Mouse (Mus musculus) R1 (cell line): ENCODE measurements around the gene Plekhh2.

Experiments used
- DNase-seq: peaks from one replicate; pipeline ENCODE4 v3.0.0-alpha.2; 2018; ENCODE audit warnings: low read depth, low spot score

Plekhh2 gene

DNA sequence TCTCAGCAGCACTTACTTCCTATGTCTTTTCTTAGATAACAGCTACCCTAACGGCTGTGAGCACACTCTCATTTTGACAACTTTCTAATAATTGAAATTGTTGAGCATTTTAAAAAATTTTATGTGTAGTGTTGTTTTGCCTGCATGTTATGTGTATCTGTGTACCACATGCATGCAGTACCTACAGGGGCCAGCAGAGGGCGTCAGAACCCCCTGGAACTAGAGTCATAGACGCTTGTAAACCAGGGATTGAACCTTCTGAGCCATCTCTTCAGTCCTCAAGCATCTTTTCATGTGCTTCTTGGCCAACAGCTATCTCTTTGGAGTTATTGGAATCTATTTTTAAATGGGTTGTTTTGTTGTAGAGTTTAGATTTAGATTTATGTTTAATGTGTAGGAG is 130.2 kb downstream of the Plekhh2 start:
- peak; percentile 73 for DNase-seq

DNA sequence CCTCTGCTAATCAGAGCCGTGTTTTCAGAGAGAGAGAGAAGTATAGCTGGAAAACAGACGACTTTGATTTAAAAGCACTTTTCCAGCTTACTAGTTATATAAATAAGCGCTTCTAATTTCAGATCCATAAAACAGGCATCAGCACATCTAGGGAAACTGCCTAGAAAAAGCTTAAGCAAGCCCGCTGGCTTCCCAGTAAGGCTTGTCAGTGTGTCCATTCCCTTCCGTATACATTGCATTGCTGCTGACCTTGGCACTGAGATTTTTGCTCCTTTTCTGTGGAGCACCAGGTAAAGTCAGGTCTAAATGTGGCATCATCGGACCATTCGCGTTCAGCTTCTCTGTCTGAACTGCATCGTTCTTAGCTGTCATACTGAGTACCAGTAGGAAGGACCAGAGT is 130.6 kb downstream of the Plekhh2 start:
- DNase-seq: no peak

DNA sequence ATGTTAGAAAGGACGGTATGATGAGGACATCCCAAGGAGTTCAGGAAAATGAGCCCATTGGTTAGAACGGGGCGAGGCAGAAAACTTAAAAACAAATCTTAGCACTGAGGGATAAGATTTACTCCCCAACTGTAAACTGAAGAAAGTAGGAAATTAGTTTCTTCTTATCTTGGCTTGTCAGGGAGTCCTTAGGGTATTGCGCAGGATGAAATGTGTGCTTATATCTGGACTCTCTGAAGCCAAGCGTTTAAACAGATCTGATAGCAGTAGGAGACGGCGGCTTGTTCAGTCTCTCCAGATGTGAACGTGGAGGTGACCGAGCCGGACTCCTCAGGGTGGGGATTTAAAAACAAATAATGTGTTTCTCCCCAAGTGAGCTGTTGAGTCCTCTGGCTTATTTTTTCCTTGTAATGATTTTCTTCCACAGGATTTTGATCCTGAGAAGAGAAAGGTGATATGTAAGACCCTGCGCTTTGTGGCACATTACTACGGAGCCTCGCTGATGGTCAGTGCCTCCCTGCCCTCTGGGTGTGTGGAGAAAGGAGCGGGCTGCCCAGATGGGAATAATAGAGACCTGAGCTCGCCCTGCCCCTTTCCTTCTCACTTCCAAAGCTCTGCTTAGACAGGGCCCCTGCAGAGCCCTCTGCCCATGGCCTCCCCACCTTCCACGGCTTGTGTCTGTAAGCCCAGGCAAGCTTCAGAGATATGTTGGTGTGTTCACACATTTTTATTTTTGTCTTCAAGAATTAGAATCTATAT is 132.8 kb downstream of the Plekhh2 start:
- no peak for DNase-seq

DNA sequence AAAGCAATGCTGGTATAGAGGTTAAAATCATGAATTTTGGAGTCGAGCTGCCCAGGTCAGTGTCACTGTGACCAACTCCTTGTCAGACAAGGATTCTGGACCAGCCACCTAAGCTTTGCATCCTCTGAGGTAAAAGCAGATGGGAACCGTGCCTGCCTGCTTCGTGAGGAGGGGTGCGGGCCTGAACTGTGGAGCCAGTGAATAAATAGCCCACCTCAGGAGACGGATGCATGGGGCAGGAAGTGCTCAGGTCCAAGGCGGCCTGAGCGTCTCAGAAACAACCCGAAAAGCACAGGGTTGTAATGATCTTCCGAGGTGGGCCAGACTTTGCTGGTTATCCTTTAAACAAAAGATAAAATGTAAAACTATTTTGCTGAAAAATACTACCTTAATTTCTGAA is 133.4 kb downstream of the Plekhh2 start:
- DNase-seq: no peak

DNA sequence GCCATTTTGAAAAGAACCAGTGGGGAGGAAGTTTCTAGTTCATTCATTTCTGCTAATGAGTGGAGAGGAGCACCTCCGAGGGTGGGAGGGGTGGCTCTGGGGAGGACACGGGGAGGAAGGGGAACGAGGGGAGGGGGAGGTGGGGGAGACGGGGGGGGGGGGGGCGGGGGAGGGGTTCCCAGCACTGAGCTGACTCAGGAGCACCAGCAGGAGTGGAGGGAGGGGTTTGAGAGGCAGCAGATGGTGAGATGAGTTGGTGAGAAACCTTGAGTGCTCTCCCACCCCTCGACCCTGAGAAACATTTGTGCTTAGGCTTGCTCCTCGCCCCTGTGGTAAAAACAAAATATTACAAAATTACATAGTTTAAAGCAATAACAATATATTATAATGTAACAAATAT is 134.2 kb downstream of the Plekhh2 start:
- DNase-seq: no peak

DNA sequence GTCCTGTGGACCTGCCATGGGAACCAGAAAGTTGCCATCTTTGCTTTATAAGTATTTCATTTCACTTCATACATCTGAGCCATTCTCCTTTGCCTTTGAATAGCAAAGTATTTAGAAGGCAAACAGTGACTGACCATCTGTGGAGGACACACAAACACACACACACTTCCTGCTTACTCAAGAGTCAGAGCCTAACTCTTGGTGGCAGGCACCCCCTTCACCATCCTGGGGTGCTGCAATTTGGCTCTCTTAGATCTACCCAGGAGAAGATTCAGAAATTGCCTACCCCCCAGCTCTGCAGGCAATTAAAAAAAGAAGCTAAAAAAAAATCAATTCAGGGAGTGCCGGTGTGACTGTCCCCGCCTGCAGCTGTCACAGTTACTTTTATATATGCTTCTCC is 134.8 kb downstream of the Plekhh2 start:
- no peak for DNase-seq

DNA sequence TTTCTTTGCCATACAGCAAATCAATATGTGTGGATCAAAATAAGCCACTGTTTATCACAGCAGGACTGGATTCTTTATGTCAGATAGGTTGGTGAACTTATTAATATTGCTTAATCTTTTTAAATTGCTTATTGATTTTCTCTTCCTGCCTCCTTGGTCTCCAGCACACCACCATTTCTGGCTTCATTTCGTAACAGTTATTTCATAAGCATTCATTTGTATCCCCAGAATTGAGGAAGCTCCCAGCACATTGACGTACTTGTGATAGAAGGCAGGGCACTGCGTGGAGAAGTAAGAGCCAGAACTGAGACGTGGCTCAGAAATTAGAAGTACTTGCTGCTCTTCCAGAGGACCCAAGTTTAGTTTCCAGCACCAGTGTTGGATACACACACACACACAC is 135.9 kb downstream of the Plekhh2 start:
- no peak for DNase-seq

DNA sequence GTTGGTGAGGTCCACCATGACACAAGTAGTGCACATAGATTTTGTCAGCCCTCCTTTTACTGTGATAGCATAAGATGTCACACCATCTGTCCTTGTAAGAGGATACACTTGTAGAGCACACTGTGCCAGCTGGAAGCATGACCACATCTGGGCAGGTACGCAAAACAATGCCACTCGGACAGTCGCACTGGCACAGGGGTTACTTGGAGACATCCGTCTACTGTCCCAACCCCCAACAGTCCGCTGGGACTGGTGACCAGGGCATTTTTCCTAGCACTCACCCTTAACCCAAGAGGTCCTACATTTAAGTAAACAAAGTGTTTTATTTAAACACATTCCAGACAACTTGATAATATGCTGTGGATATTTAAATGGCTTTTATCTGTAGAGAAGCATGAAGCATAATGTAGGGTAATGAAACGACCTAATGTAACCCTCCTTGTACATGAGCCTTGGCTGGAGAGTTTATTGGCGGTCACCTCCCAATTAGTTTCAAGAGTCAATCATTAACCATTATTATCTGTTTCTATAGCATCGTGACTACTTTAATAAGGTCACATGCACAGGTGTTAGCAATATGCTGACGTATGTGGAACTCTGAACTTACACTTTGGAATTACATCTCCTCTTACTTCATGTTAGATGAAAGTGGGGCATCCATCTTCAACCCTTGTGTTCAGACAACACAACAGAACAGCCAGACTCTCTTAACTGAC is 138.8 kb downstream of the Plekhh2 start:
- no peak for DNase-seq

DNA sequence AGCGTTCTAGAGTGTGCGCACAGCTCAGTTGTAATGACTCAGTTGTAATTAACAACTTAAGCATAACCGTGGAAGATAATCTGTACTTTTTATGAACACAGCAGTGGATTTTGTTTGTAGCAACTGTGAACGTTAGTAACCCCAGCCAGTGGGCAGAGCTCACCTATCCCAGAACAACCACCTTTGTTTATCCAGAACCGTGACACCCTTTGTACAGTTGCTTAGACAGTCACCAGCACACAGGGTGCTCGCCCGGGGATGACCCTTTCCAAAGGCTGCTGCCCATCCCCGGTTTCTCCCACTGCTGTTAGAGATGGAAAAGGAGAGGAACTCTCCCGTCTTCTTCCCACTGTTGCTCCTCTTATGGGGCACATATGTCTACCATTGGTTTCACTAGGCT is 141.8 kb downstream of the Plekhh2 start:
- no peak for DNase-seq

DNA sequence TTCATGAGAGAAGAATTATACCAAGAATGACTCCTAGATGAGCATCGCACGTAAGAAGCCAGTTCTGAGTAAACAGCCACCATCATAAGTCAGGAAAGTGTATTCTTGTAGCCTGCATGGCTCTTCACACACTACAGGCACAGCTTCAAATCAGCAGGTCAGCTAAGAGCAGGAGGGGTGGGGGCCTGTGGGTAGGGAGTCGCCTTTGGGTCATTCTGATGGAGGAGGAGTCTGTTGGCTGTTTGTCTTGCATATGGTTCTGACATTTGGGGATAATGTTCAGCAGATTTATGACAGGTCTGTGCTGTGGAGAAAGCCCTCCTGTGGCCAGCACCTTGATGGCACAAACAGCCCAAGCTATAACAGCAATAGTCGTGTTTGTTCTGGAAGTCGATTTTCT is 144.5 kb downstream of the Plekhh2 start:
- no peak for DNase-seq

DNA sequence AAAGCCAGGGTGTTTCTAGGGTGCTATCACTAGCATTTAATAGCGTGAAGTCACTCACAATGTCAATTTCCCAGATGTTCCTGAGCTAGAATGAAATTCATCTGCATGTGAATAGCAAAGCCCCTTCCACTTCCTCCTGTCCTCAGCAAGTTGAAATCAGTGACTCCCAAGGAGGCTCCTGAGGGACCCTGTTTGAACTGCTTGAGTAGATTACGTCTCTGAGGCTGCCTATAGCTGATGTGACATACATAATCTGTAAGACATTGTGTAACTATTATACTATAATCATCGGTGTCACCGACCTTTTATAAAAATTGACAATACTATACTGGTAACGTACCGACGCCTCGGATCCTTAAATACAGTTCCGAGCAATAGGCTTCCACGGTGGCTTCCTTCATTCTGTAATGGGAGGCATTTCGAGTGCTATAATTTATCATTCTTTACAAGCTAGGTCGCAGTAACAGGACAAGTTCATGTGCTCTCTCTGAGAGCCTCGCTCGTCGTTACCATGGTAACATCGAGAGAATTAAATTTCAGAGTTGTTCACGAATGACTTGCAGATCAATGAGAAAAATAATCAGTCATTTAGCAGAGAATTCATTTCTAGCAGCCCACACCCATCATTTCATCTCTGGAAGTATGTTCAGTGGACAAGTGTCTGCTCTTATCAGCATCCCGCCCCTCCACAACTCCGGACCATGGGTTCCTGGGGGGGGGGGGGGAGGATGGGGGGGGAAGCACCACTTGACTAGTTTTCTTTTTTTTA is 145.1 kb downstream of the Plekhh2 start:
- DNase-seq: peak; percentile 51

DNA sequence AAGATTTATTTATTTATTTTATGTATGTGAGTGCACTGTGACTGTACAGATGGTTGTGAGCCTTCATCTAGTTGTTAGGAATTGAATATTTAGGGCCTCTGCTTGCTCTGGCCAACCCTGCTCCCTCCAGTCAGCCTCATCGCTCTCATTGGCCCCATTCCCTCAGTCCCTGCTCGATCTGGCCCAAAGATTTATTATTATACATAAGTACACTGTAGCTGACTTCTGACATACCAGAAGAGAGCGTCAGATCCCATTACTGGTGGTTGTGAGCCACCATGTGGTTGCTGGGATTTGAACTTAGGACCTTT is 145.7 kb downstream of the Plekhh2 start:
- DNase-seq: no peak

DNA sequence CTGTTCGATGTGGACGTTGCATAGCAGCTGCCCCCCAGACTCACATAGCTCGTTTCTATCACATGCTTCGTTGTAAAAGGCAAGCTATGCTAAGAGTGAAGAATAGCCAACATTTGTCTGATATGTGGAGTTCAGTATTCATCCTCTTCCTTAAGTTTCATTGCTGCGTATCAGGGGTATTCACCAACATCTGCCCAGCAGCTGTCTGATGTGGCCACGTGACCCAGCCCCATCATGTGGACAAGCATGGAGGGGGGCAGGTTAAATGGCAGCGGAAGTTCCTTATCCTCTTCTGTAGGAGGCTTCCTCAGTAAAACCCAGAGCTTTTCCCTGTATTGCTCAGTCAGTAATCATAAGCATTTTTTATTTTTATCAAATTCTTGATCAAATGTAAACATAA is 146.1 kb downstream of the Plekhh2 start:
- no peak for DNase-seq

DNA sequence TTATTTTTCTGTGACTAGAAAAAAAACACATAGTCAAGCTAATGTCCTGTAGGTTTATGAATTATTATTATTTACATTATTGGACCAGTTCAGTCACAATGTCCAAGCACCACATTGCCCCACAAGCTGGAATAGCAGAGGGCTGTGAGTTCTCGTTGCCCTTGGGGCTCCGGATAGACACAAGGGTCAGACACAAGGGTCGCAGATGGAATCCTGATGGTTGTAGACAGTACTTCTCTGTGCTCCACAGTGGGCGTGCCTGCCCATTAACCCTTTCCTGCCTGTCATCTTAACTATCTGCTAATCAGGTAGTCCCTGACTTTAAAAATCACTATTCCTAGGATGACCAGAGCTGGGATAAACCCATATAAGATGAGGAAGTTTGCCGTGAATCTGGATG is 146.5 kb downstream of the Plekhh2 start:
- DNase-seq: no peak

DNA sequence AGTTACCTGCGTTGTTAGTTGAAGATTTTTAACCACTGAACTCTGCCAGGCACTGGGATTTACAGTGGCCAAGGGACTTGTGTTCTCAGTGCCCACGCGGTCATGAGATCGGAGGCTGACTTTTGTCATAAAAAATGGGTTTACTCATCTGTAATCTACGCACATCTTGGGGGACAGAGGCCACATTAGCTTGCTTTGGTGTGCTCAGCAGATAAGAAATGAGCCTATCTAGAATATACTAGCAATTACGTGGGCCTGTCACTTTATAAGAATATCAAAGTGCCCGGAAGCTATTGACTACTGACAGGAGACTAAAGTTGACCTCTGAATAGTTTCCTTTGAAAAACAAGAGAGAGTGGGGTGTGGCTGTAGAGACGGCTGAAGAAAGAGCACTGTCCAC is 147.3 kb downstream of the Plekhh2 start:
- DNase-seq: no peak

DNA sequence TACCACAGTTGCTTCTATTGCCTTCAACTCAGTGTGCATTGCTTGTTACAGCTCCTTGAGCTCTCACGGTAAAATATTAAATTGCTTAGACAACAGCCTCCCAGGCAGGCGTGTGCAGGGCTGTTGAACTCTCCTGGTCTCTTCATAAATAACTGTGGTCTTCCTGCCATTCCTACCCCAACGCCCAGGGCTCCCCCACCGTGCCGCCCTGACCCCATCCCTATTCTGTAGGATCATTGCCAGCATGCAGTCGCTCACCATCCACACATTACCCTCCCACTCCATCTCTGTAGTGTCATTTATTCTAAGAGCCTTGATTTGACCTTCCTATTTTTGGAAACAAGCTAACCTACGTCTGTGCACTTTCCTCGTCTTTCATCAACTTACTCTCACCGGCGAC is 153.4 kb downstream of the Plekhh2 start:
- no peak for DNase-seq

DNA sequence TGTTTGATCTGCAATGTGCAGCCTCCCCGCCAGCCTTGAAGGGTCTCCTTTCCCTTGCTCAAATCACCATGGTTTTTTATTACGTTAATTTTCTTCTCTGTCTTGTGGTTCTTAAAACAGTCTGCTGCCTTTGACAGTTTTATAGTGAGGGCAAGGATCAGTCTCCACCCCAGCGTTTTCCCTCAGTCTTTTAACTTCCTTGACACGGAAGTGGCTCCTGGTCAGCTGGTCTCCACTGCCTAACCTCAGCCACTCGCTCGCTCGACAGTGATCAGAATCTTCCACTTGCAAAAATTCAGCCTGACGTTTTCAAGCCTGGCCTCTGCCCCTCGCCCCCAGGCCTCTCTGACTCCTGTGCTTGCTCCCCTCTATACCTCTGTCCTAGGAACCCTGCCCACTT is 154.0 kb downstream of the Plekhh2 start:
- no peak for DNase-seq

DNA sequence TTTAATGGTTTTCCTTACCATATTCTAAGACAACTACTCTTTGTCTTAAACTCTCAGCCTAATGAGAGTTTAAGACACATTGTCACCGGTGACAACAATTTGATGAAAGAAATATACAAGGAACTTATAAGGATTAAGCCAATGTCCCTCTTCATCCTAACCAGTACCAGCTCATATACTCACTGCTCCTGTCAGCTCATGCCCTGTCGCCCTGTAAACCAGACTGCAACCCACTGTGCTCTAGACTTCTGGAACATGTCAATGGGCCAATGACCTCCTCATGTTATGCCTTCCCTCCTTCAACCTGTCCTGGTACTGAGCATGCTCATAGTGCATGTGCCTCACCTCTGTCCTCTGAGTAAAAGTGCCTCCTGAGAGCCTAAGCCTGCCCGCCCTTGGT is 156.2 kb downstream of the Plekhh2 start:
- DNase-seq: no peak
